Mouse (Mus musculus): ENCODE data around the gene Creld2.

Gene Creld2

DNA sequence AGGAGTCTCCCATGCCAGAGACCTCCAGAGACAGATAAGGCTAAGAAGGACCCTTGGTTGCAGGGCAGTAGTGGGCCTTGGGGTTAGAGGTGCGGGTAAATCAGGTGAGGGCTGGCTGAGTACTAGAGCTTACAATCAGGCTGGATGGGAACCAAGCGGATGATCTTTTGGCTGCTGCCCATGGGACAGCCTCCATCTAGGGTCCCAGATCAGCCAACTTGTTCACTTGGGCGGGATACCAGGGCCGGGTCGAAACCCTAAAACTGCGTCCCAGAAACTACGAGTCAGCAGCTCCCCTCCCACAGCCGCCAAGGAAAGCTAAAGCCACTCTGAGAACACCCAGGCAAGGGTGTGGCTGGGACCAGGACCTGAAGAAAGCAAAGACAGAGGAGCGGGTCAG lies 33.7 kb downstream of the Creld2 start:
- no peak for DNase-seq (ENCODE audit: low spot score)

- DNase-seq (ENCODE audit: low spot score) = no peak
These were observed 34.9 kb downstream of the Creld2 start for GRCm38 (mm10) chr15:88854119-88854968.

DNA sequence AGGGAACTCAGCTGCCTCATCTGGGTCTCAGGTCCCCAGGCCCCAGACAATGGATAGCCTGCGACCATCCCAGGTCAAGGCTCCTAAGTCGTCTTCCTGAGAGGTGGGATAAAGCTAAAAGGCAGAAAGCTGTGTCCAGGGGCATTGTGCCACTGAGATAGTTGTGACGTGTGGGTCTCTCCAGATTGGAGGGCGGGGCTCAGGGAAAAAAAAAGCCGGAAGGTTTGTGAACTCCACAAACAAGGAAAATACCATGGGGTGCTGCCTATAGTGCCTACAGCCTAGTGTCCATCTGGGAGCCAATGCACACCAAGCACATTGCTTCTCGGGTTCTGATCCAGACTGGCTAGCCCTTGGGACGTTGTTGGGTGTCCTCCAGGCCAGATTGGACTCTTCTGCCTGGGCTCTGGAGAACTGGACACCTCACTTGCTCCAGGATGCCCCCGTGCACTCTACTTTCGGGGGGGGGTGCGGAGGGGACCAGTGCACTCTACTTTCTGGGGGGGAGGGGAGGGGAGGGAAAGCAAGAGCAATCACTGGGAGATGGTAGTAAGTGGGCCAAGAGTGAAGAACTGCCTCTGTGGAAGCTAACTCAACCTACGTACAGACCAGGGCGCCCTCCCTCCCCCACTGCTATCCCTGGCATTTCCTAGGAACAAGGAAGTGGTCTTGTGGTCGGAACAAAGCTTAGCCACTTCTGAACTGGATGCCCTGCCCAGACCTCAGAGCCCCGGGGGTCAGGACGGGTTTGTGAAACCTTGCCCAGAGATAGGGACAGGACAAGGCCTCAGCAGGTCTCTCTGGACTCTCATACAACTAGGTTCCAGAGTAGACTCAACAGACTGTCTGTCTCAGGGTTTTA lies 35.8 kb downstream of the Creld2 start:
- DNase-seq (ENCODE audit: low spot score) = peak; percentile 1

GRCm38 (mm10) chr15:88855896-88856417 lies 36.5 kb downstream of the Creld2 start:
- no peak for DNase-seq (ENCODE audit: low spot score)

- DNase-seq (ENCODE audit: low spot score) = no peak
These were observed 37.2 kb downstream of the Creld2 start for GRCm38 (mm10) chr15:88856613-88857012.

GRCm38 (mm10) chr15:88857361-88857760 lies 37.9 kb downstream of the Creld2 start:
- no peak for DNase-seq (ENCODE audit: low spot score)

DNA sequence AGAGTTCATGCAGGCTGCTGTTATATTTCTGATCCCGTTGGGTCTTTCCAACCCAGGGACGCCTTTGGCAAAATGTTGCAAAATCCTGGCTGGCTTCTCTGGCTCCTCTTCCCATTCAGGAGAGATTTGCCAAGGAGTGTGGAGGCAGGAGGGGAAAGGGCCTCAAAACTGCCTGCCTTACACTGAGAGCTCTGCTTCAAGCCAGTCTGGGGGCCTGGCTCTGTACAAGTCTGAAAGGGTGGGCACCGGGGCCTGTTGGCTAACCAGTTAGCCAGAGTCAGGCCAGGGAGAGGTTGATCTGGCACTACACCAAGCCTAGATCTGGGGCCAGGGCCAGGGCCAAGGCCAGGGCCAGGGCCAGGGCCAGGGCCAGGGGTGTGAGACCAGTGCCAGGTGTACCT lies 38.7 kb downstream of the Creld2 start:
- no peak for DNase-seq (ENCODE audit: low spot score)

DNA sequence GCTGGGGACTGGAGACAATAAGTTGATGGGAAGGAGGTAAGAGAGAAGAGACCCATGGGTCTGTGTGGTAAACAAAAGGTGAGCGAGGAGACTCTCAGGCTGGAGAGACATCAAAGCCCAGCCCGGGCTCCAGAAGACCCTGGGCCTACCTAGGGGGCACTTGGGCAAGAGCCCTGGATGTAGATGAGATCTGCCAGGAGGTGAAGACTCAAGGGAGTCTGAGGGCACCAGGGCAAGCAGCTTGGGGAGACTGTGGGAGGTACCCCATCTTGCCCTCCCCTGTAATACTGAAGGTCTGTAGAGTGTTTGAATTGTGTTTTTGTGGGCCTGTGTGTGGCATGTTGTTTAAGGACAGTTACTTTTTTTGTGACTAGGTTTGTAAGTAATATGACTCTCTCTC lies 39.3 kb downstream of the Creld2 start:
- peak; percentile 1 for DNase-seq (ENCODE audit: low spot score)

- DNase-seq (ENCODE audit: low spot score) = no peak
These were observed 39.9 kb downstream of the Creld2 start for GRCm38 (mm10) chr15:88859206-88859970.

DNA sequence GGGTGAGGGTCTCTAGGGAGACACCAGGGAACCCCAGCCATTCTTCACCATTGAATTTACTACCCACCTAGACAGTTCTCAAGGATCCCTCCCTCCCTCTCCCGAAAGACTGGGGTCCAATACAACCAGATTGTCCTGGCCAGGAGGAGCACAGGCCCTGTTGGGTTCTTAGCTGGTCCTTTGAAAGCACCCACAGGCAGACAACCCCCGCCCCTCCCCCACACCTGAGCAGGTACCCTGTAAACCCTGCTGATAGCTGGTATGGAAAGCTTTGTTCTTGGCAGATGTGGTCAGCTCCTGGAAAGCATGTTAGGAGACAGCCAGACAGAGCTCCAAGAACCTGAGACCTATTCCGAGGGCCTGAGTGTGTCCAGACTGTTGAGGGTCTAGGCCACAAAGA lies 41.3 kb downstream of the Creld2 start:
- no peak for DNase-seq (ENCODE audit: low spot score)

DNA sequence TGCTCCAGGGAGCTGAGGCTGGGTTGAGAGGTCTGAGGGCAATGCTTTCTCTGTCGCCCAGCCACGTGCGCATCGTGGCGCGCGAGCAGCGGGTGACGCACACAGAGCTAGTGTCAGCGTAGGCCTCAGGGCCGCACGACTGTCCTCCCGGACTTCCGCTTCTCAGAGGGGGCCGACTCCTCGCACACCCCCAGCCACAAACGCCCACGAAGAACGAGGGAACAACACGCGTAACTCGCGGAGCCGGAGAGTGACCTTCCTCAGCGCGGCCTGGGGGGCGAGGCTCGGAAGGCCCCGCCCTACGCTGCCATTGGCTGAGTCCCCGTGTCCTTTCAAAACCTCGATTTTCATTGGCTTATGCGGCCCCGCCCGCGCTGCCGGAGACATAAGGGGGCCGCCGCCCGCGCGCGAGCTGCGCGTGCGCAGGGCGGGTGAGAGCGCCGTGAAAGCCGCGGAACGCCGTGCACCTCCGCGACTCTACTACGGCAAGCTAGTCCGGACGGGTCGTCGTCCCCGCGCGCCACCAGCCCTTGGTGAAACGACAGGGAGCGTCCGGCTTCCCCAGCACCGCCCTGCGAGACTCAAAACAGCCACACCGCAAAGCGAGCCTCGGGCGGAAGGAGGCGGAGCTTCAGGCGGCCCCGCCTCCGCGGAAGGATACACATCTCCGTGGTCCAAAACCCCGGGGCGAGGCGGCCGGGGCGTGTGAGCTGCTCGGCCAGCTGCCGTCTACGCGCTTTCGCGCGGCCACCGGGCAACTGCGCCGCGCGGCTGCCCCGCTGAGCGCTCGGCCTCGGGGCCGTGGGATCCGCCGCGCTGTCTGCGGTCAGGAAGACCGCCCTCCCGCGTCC lies 42.6 kb downstream of the Creld2 start, which contains the start of gene Pim3:
TSS of gene Pim3 (plus strand) at position 415 of the 851 bp plus-strand sequence.
- DNase-seq (ENCODE audit: low spot score) = peak; percentile 96

- no peak for DNase-seq (ENCODE audit: low spot score)
These were observed 43.6 kb downstream of the Creld2 start for GRCm38 (mm10) chr15:88862881-88863694.

DNA sequence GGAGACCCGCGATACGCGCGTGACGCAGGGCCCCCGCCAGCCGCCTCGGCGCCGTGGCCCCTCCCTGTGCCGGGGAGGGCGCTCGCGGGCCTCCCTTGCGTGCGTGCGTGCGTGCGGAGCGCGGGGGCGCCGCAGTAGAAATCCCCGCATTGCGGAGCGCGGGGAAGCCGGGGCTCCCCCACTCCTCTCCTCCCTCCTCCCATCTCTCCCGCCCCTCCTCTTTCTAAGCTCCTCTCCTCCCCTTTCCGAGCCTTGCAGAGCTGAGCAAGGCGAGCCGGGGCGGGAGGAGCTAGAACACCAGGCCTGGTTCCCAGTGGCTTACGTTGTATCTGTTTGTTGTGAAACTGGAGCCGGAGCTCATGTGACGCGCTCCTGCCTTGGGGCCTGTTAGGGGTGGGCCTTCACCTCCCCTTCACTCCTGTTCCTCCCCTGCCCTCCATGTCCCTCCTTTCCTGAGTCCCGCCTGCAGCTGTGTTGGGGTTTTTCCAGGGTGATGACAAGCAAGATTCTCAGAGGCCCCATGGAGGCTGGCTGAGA lies 44.3 kb downstream of the Creld2 start:
- DNase-seq (ENCODE audit: low spot score) = peak; percentile 60

- no peak for DNase-seq (ENCODE audit: low spot score)
These were observed 45.0 kb downstream of the Creld2 start for GRCm38 (mm10) chr15:88864270-88865030.

GRCm38 (mm10) chr15:88865061-88865460 lies 45.6 kb downstream of the Creld2 start:
- no peak for DNase-seq (ENCODE audit: low spot score)

- DNase-seq (ENCODE audit: low spot score) = no peak
These were observed 46.6 kb downstream of the Creld2 start for GRCm38 (mm10) chr15:88865888-88866695.

DNA sequence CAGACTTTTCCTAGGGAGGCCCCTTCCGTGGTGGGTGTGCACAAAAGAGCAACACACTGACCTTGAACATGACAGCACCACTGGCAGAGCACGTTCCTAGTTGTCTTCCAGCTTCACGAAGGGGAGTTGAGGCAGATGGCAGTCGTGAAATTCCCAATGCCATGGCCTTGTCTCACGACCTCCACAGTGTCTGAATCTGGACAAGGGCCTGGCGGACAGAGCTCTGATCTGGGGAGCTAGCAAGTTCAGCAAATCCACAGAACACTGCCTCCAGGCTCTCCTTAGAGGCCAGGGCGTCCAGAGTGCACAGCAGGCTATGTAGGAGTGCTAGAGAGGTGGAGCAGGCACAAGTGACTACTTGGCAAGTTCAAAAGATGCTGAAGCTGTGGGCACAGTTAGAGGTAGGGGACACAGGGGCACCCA lies 47.5 kb downstream of the Creld2 start:
- DNase-seq (ENCODE audit: low spot score) = no peak

- no peak for DNase-seq (ENCODE audit: low spot score)
These were observed 48.0 kb downstream of the Creld2 start for GRCm38 (mm10) chr15:88867368-88868023.

All from ovary, postnatal 10 days (tissue).